Mouse (Mus musculus): ENCODE measurements around the gene Dcps. TPM values are rescaled to one million over a fixed set of nuclear protein-coding genes. Genes with fewer than 3 reads are reported as not detected.

Dcps gene
- polyA plus RNA-seq, 1 experiment from 2014 or later, result 65.3 TPM

DNA sequence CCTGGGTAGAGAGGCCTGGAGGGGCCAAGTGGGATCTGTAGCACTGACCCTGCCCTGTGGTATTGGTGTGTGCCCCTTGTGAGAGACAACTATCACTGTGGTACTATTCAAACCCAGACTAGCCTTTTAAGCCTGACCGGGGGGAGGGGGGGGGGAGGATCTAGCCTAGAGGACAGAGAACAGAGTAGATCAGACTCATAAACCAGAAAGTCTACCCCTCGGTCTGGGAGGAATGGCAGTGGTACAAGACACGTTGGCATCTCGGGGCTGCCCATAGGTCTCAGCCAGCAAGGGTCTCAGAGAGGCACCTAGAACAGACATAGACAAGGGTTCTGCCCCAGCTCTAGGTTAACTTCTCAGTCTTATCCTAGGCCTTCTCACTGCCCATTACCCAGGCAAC lies 60.1 kb downstream of the Dcps start:
- peak overlapping the region; percentile 93 for H3K27ac ChIP-seq
- peak overlapping the region; percentile 79 for H3K4me2 ChIP-seq
- H3K27me3 ChIP-seq, result no peaks in the 10 kb centered on the region
- H3K36me3 ChIP-seq, result peaks cover 6% of the 10 kb centered on the region; the same call in 1 of the 2 replicates
- no peak for ATAC-seq (ENCODE audit: insufficient number of reproducible peaks, low FRiP score, low TSS enrichment, low read depth)
- H3K4me3 ChIP-seq, result peak overlapping the region; percentile 75
- no peaks in the 10 kb centered on the region; the same call in 1 of the 2 replicates for H3K9me3 ChIP-seq
- peak overlapping the region; percentile 80 for H3K9ac ChIP-seq
- 21% methylated on average over 4 of the region's 4 CpGs for WGBS
- H3K4me1 ChIP-seq, result peaks cover 61% of the 10 kb centered on the region

GRCm38 (mm10) chr9:35115299-35115698 lies 60.6 kb downstream of the Dcps start:
- Histone ChIP-seq H3K4me2 (peak overlapping the region; percentile 79), H3K9ac (0 out of 2 replicates have a peak overlapping the region, but pooled peaks have one; percentile 80), H3K4me3 (peak overlapping the region; percentile 75), H3K9me3 (no peaks in the 10 kb centered on the region; the same call in 1 of the 2 replicates), H3K4me1 (peaks cover 66% of the 10 kb centered on the region), H3K36me3 (peaks cover 3% of the 10 kb centered on the region; the same call in 1 of the 2 replicates), H3K27ac (no peak overlapping the region), H3K27me3 (no peaks in the 10 kb centered on the region)
- whole genome bisulfite sequencing, result 25% methylated on average over 3 of the region's 4 CpGs
- no peak for ATAC-seq (ENCODE audit: insufficient number of reproducible peaks, low FRiP score, low TSS enrichment, low read depth)

- no peak overlapping the region for H3K4me2 ChIP-seq
- H3K4me1 ChIP-seq, result peaks cover 76% of the 10 kb centered on the region
- no peak for ATAC-seq (ENCODE audit: insufficient number of reproducible peaks, low FRiP score, low TSS enrichment, low read depth)
- H3K9me3 ChIP-seq, result no peaks in the 10 kb centered on the region; the same call in 1 of the 2 replicates
- WGBS, result 84% methylated on average over 3 of the region's 3 CpGs
- H3K27ac ChIP-seq, result no peak overlapping the region
- H3K4me3 ChIP-seq, result no peak overlapping the region
- H3K27me3 ChIP-seq, result no peaks in the 10 kb centered on the region
- H3K36me3 ChIP-seq, result no peaks in the 10 kb centered on the region
- no peak overlapping the region for H3K9ac ChIP-seq
These were observed 61.6 kb downstream of the Dcps start for GRCm38 (mm10) chr9:35114234-35114633.

GRCm38 (mm10) chr9:35111941-35112595 lies 63.8 kb downstream of the Dcps start:
- peaks cover 79% of the 10 kb centered on the region for H3K4me1 ChIP-seq
- peak overlapping the region; percentile 44 for H3K27ac ChIP-seq
- 20% methylated on average over 18 of the region's 19 CpGs for WGBS
- H3K27me3 ChIP-seq, result no peaks in the 10 kb centered on the region
- H3K36me3 ChIP-seq, result no peaks in the 10 kb centered on the region
- peak overlapping the region; percentile 39 for H3K4me2 ChIP-seq
- H3K9me3 ChIP-seq, result no peaks in the 10 kb centered on the region; the same call in 1 of the 2 replicates
- H3K9ac ChIP-seq, result no peak overlapping the region
- ATAC-seq (ENCODE audit: insufficient number of reproducible peaks, low FRiP score, low TSS enrichment, low read depth), result peak; percentile 59; the same call in 1 of the 2 replicates
- H3K4me3 ChIP-seq, result peak overlapping the region; percentile 20

- Histone ChIP-seq H3K27me3 (no peaks in the 10 kb centered on the region), H3K27ac (peak overlapping the region; percentile 44), H3K9ac (no peak overlapping the region), H3K4me1 (peaks cover 79% of the 10 kb centered on the region), H3K4me2 (peak overlapping the region; percentile 39), H3K36me3 (no peaks in the 10 kb centered on the region), H3K4me3 (peak overlapping the region; percentile 20), H3K9me3 (no peaks in the 10 kb centered on the region; the same call in 1 of the 2 replicates)
- no peak for ATAC-seq (ENCODE audit: insufficient number of reproducible peaks, low FRiP score, low TSS enrichment, low read depth)
- WGBS, result 75% methylated on average over 7 of the region's 7 CpGs
These were observed 64.4 kb downstream of the Dcps start for GRCm38 (mm10) chr9:35111446-35111845.

GRCm38 (mm10) chr9:35110567-35110966 lies 65.3 kb downstream of the Dcps start:
- no peak overlapping the region for H3K27ac ChIP-seq
- H3K27me3 ChIP-seq, result no peaks in the 10 kb centered on the region
- no peaks in the 10 kb centered on the region for H3K9me3 ChIP-seq
- H3K9ac ChIP-seq, result no peak overlapping the region
- ATAC-seq (ENCODE audit: insufficient number of reproducible peaks, low FRiP score, low TSS enrichment, low read depth), result no peak
- no peaks in the 10 kb centered on the region for H3K36me3 ChIP-seq
- no peak overlapping the region for H3K4me2 ChIP-seq
- 73% methylated on average over 4 of the region's 4 CpGs for WGBS
- H3K4me3 ChIP-seq, result no peak overlapping the region
- H3K4me1 ChIP-seq, result peaks cover 80% of the 10 kb centered on the region

DNA sequence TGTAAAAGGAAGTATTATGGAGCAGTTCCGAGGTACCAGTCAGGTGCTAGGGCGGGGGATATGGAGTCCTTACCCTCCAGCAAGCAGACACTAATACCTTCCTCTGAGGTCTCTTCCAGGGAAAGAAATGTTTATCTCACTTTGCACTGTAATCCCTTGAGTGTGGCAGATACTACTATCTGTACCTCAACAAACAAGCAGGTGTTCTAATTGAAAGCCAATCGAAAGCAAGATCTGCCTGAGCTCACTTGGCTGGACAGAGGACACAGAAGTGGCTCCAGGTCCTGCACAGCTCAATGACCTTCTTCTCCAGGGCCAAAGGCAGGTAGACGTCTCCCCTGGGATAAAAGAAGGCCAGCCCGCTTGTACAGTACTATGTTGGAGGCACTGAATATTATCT lies 65.8 kb downstream of the Dcps start:
- no peaks in the 10 kb centered on the region for H3K9me3 ChIP-seq
- no peak overlapping the region for H3K9ac ChIP-seq
- H3K4me3 ChIP-seq, result no peak overlapping the region
- no peaks in the 10 kb centered on the region for H3K27me3 ChIP-seq
- peaks cover 78% of the 10 kb centered on the region for H3K4me1 ChIP-seq
- ATAC-seq (ENCODE audit: insufficient number of reproducible peaks, low FRiP score, low TSS enrichment, low read depth), result no peak
- no peak overlapping the region for H3K4me2 ChIP-seq
- 81% methylated on average over 5 of the region's 5 CpGs for WGBS
- H3K27ac ChIP-seq, result no peak overlapping the region
- H3K36me3 ChIP-seq, result no peaks in the 10 kb centered on the region

DNA sequence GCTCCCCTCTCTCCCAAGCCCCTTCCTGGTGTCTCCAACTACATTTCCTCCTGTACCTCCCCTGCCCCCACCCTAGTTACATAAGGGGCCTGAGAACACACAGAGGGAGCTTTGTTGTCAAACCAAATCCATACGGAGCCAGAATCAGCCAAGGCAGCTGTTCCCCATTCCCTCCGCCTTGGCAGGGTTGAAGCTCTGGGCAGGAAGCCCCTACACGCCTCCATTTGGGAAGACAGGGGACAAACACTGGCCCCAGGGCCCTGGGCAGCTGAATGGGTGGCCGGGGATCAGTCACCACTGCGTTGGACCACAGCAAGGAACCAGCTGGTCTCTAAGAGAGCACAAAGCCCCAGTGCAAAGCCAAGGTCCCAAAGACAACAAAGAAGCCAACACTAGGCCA lies 66.9 kb downstream of the Dcps start:
- Histone ChIP-seq H3K27ac (peak overlapping the region; percentile 80), H3K4me2 (no peak overlapping the region), H3K9me3 (no peaks in the 10 kb centered on the region), H3K4me3 (no peak overlapping the region), H3K9ac (no peak overlapping the region), H3K27me3 (no peaks in the 10 kb centered on the region), H3K36me3 (no peaks in the 10 kb centered on the region), H3K4me1 (peaks cover 67% of the 10 kb centered on the region)
- 32% methylated on average over 5 of the region's 5 CpGs for WGBS
- ATAC-seq (ENCODE audit: insufficient number of reproducible peaks, low FRiP score, low TSS enrichment, low read depth), result no peak

GRCm38 (mm10) chr9:35108066-35108465 lies 67.8 kb downstream of the Dcps start:
- H3K27ac ChIP-seq, result peak overlapping the region; percentile 80; the same call in 1 of the 2 replicates
- 62% methylated on average over 3 of the region's 3 CpGs for WGBS
- no peaks in the 10 kb centered on the region for H3K9me3 ChIP-seq
- no peak overlapping the region for H3K9ac ChIP-seq
- H3K4me1 ChIP-seq, result peaks cover 59% of the 10 kb centered on the region
- H3K4me2 ChIP-seq, result no peak overlapping the region
- ATAC-seq (ENCODE audit: insufficient number of reproducible peaks, low FRiP score, low TSS enrichment, low read depth), result no peak
- H3K36me3 ChIP-seq, result no peaks in the 10 kb centered on the region
- H3K4me3 ChIP-seq, result no peak overlapping the region
- no peaks in the 10 kb centered on the region for H3K27me3 ChIP-seq

GRCm38 (mm10) chr9:35107396-35107795 lies 68.5 kb downstream of the Dcps start:
- Histone ChIP-seq H3K9ac (no peak overlapping the region), H3K27ac (no peak overlapping the region), H3K36me3 (no peaks in the 10 kb centered on the region), H3K9me3 (no peaks in the 10 kb centered on the region), H3K4me1 (peaks cover 55% of the 10 kb centered on the region), H3K27me3 (no peaks in the 10 kb centered on the region), H3K4me2 (no peak overlapping the region), H3K4me3 (no peak overlapping the region)
- WGBS, result 87% methylated on average over 5 of the region's 5 CpGs
- ATAC-seq (ENCODE audit: insufficient number of reproducible peaks, low FRiP score, low TSS enrichment, low read depth), result no peak

DNA sequence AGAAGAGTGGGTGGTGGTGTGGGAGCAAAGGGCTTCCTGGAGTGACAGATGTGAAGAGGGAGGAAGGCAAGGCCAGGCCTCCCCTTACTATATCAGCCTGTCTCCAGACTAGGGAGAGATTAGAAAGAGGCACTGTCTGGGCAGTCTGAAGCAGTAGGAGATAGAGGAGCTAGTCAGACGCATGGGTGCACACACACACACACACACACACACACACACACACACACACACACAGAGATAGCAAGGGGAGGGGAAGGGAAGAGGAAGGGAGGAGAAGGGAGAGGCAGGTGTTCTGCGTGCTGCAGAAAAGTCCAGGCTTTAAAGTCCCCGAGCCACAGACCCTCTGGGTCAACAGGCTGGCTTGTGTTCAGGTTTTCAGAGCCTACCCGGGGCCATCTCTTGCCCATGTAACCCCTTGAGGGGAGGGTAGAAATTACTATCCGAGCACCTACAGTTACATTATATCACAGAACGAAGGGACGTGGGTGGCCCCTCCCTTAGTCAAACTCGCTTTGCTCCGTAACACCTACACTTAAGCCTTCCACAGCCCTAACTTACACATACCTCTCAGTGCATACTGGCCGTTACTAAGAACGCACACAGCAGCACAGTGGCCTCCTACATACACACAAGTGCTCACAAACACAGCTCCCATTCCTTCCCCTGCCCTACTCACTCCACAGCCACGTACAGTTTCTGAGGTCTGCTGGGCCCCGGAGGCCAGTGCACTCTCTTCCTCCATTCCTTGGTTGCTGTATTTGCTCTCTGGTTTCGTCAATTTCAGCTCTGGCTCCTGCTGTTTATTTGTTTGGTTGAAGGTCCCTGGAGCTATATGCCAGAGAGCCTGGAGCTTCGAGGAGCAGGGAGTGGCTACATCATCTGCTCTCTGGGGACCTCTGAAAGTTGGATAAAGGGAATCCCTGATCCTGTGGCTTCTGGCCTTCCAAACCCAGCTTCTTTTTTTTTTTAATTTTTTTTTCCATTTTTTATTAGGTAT lies 69.7 kb downstream of the Dcps start:
- no peak overlapping the region for H3K4me2 ChIP-seq

DNA sequence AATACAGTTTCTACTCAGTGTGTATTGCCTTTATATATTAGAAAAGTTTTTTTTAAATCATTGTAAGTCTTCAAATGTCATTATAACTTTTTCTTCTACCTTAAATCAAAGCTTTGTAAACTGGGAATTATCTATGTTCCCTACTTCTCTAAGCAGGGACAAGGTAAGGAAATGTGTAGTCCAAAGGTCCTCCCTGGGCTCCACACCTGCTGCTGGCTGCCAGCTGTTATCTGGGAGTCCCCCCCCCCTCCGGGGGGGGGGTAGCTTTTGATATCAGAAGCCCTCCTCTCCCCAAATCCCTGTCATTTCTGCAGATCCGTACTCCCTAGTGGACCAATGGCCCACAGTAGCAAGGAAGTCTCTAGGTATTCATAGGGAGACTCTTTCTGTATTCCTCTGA lies 70.4 kb downstream of the Dcps start:
- no peaks in the 10 kb centered on the region for H3K36me3 ChIP-seq
- H3K27me3 ChIP-seq, result no peaks in the 10 kb centered on the region
- no peaks in the 10 kb centered on the region for H3K9me3 ChIP-seq
- ATAC-seq (ENCODE audit: insufficient number of reproducible peaks, low FRiP score, low TSS enrichment, low read depth), result no peak
- peaks cover 35% of the 10 kb centered on the region for H3K4me1 ChIP-seq
- H3K27ac ChIP-seq, result no peak overlapping the region
- 64% methylated on average over 2 of the region's 2 CpGs for WGBS
- H3K4me3 ChIP-seq, result no peak overlapping the region
- no peak overlapping the region for H3K9ac ChIP-seq
- H3K4me2 ChIP-seq, result no peak overlapping the region

More for the DNA sequence above, 69.7 kb downstream of the Dcps start:
- Histone ChIP-seq H3K27me3 (no peaks in the 10 kb centered on the region), H3K9me3 (no peaks in the 10 kb centered on the region), H3K4me1 (peaks cover 43% of the 10 kb centered on the region), H3K9ac (no peak overlapping the region), H3K27ac (peak overlapping the region; percentile 50; the same call in 1 of the 2 replicates), H3K4me3 (no peak overlapping the region), H3K36me3 (no peaks in the 10 kb centered on the region)
- 60% methylated on average over 15 of the region's 15 CpGs for WGBS
- no peak for ATAC-seq (ENCODE audit: insufficient number of reproducible peaks, low FRiP score, low TSS enrichment, low read depth)
